Mouse (Mus musculus) testis, adult 2 months (tissue): ENCODE measurements around the gene Rapgef6. TPM values are rescaled to one million over a fixed set of nuclear protein-coding genes. Genes with fewer than 3 reads are reported as not detected.

ENCODE experiments used
- H3K27ac ChIP-seq: fragments of 200-500 bp; 2 replicates; pipeline ENCODE4 v1.5.1; 2012; ENCODE audit warnings: low read depth, low read length; ENCODE audit not compliant: control insufficient read depth, insufficient read depth
- H3K27me3 ChIP-seq: fragments of 200-500 bp; 2 replicates; pipeline ENCODE4 v1.6.1; 2012; ENCODE audit warnings: mild to moderate bottlenecking, low read length, moderate library complexity; ENCODE audit not compliant: control insufficient read depth, insufficient read depth
- H3K36me3 ChIP-seq: fragments of 200-500 bp; 2 replicates; pipeline ENCODE4 v1.6.1; 2012; ENCODE audit warnings: mild to moderate bottlenecking, low read length; ENCODE audit not compliant: control insufficient read depth, insufficient read depth
- H3K4me1 ChIP-seq: fragments of 200-500 bp; 2 replicates; pipeline ENCODE4 v1.6.1; 2012; ENCODE audit warnings: low read length; ENCODE audit not compliant: control insufficient read depth, insufficient read depth
- H3K4me3 ChIP-seq: fragments of 200-500 bp; 2 replicates; pipeline ENCODE4 v1.5.1; 2012; ENCODE audit warnings: low read depth, mild to moderate bottlenecking, low read length, moderate library complexity, mixed read lengths; ENCODE audit not compliant: control insufficient read depth
- CTCF ChIP-seq: fragments of 200-500 bp; IDR thresholded peaks from 2 replicates; pipeline ENCODE4 v1.5.1; 2012; ENCODE audit warnings: low read depth, mild to moderate bottlenecking, inconsistent platforms, low read length, moderate library complexity; ENCODE audit not compliant: control insufficient read depth, insufficient read depth, insufficient replicate concordance
- POLR2A ChIP-seq: fragments of 200-500 bp; IDR thresholded peaks from 2 replicates; pipeline ENCODE4 v1.6.1; 2012; ENCODE audit warnings: low read depth, mild to moderate bottlenecking, inconsistent platforms, low read length, moderate library complexity; ENCODE audit not compliant: control insufficient read depth
- polyA plus RNA-seq: library from polyadenylated mRNA; depleted of rRNA; stranded (reverse); fragments of >200 nt; gene quantifications from 2 replicates; pipeline ENCODE4 v1.2.3, GENCODE M21; 2012

The Rapgef6 gene
- polyA plus RNA-seq, 1 experiment, result 12.7 TPM

GRCm38 (mm10) chr11:54724353-54725034, 201.8 kb downstream of the Rapgef6 start:
- Histone ChIP-seq H3K27ac (no peak overlapping the region), H3K36me3 (no peaks in the 10 kb centered on the region), H3K27me3 (no peaks in the 10 kb centered on the region), H3K4me3 (no peak overlapping the region), H3K4me1 (no peaks in the 10 kb centered on the region)
- TF ChIP-seq CTCF (no peak), POLR2A (no peak)

DNA sequence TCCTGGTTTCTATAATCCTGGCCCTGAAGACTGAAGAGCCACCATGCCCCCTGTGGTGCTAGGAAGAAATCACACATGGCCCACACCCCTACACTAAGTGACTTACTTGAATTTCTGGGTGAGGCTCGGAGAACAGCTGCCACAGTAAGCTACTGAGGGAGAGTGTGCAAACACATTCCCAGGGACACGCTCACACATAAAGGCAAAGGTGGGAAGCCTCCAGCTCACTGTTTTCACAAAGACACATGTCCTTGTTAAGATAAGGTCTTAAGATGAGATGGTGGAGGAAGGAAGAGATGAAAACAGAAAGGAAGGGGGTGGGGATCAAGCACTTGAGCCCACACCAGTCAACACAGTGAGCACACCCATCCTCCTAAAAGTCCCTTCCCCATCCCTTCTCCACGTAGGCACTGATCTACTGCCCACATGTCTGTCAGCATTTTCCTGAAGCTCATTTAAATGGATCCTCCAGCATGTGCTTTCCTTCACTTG, 204.0 kb downstream of the Rapgef6 start:
- H3K27me3 ChIP-seq, result no peaks in the 10 kb centered on the region
- no peak overlapping the region for H3K27ac ChIP-seq
- H3K4me3 ChIP-seq, result no peak overlapping the region
- no peaks in the 10 kb centered on the region for H3K4me1 ChIP-seq
- no peaks in the 10 kb centered on the region for H3K36me3 ChIP-seq
- TF ChIP-seq CTCF (no peak), POLR2A (no peak)

DNA sequence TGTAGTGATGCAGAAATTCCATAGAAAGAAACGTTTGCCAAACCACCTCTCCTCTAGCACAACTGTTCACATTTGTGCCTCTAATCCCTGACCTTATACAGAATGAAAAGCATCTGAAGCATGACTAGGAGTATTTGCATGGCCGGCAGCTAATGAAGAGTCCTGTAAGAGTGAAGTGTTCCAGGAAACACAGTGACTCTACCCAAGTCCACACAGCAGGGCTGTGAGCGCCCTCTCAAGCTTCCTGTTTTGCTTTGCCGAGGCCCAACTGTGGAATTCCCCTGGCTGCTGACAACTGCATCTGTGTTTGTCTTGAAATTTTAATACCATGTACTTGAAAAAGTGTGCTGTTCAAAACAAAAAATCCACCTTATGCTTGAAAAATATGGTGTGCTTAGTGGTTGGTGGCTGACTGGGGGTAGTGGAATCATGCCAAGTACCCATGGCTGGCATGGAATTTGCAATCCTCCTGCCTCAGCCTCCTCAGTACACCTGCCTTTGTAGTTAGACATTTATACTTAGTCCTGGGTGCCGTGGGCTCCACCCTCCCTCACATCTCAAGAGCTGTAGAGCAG, 204.8 kb downstream of the Rapgef6 start:
- H3K27me3 ChIP-seq, result no peaks in the 10 kb centered on the region
- H3K4me1 ChIP-seq, result no peaks in the 10 kb centered on the region
- no peak overlapping the region for H3K4me3 ChIP-seq
- no peaks in the 10 kb centered on the region for H3K36me3 ChIP-seq
- H3K27ac ChIP-seq, result no peak overlapping the region
- TF ChIP-seq CTCF, result no peak
- no peak for TF ChIP-seq POLR2A

GRCm38 (mm10) chr11:54728371-54728770, 205.7 kb downstream of the Rapgef6 start:
- no peaks in the 10 kb centered on the region for H3K27me3 ChIP-seq
- TF ChIP-seq POLR2A (no peak), CTCF (no peak)
- no peak overlapping the region for H3K4me3 ChIP-seq
- H3K4me1 ChIP-seq, result no peaks in the 10 kb centered on the region
- no peak overlapping the region for H3K27ac ChIP-seq
- H3K36me3 ChIP-seq, result no peaks in the 10 kb centered on the region

- TF ChIP-seq POLR2A, result no peak
- no peak for TF ChIP-seq CTCF
Observed at GRCm38 (mm10) chr11:54729311-54729710, 206.7 kb downstream of the Rapgef6 start.

DNA sequence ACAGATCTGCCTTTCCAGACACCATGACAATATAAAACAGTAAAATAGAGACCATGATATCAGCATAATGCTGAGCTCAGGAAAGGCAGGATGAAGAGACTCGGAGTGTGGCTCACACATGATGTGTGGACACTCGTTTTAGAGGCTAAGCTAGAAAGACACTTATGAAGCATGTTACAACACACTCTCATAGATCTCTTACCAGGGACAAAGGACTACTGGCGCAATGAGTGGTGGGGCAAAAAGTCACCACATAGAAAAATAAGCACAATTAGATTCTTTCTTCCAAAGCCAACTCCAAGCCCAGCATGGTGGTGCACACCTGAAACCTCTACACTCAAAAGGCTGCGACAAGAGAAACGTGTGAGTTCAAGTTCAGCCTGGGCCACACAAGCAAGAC, 208.3 kb downstream of the Rapgef6 start:
- no peak overlapping the region for H3K4me3 ChIP-seq
- no peaks in the 10 kb centered on the region for H3K36me3 ChIP-seq
- H3K4me1 ChIP-seq, result no peaks in the 10 kb centered on the region
- TF ChIP-seq CTCF, result no peak
- TF ChIP-seq POLR2A, result no peak
- no peak overlapping the region for H3K27ac ChIP-seq
- H3K27me3 ChIP-seq, result no peaks in the 10 kb centered on the region

More at GRCm38 (mm10) chr11:54729311-54729710, 206.7 kb downstream of the Rapgef6 start:
- H3K36me3 ChIP-seq, result no peaks in the 10 kb centered on the region
- no peaks in the 10 kb centered on the region for H3K4me1 ChIP-seq
- no peaks in the 10 kb centered on the region for H3K27me3 ChIP-seq
- H3K4me3 ChIP-seq, result no peak overlapping the region
- no peak overlapping the region for H3K27ac ChIP-seq

DNA sequence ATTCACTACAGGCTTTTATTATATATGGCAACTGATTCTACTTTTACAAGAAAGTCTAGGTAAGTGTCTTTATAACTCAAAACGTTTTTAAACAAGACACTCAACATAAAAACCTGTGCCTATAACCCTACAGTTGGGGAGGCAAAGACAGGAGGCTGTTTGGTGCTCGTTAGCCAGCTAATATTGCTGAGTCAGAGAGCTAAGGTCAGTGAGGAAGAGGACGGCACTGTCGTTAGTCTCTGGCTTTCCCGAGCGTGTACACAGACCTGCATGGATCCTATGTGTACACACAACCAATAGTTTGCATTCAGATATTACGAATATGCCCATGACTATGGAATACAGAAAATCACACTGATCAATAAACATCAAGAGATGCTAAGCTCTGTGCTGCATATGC, 208.7 kb downstream of the Rapgef6 start:
- TF ChIP-seq POLR2A, result no peak
- no peak for TF ChIP-seq CTCF
- H3K27me3 ChIP-seq, result no peaks in the 10 kb centered on the region
- H3K4me1 ChIP-seq, result no peaks in the 10 kb centered on the region
- no peak overlapping the region for H3K27ac ChIP-seq
- no peak overlapping the region for H3K4me3 ChIP-seq
- no peaks in the 10 kb centered on the region for H3K36me3 ChIP-seq
